In genomic region chr6:113795241-113795702, GRCm38 (mm10) we compare ENCODE assay signal across 8 mouse cellular contexts. TPM values are rescaled to one million over a fixed set of nuclear protein-coding genes. Genes with fewer than 3 reads are reported as not detected.
DNase-seq lines count a peak whose midpoint lies in the region; ATAC-seq and TF ChIP-seq lines count a peak whose summit lies in the region.

No protein-coding gene starts in this region.

- H3K4me1 ChIP-seq in midbrain, embryonic 10.5 days = peaks cover 17% of the 10 kb centered on the region
- H3K4me1 ChIP-seq in midbrain, embryonic 11.5 days (ENCODE audit: control insufficient read depth, insufficient read depth, low read length) = no peaks in the 10 kb centered on the region; the same call in 1 of the 2 replicates
- peaks cover 11% of the 10 kb centered on the region; the same call in 1 of the 2 replicates for H3K4me1 ChIP-seq in forebrain, postnatal 0 days (ENCODE audit: insufficient read depth)
- H3K4me1 ChIP-seq in stomach, embryonic 15.5 days = peaks cover 6% of the 10 kb centered on the region; the same call in 1 of the 2 replicates

- H3K4me2 ChIP-seq in midbrain, embryonic 11.5 days = no peak overlapping the region
- no peak overlapping the region for H3K4me2 ChIP-seq in forebrain, postnatal 0 days (ENCODE audit: low read depth)
- no peak overlapping the region for H3K4me2 ChIP-seq in stomach, embryonic 15.5 days

- no peak for DNase-seq in midbrain, embryonic 10.5 days (ENCODE audit: low spot score)
- no peak for DNase-seq in midbrain, embryonic 11.5 days (ENCODE audit: low spot score, missing footprints)
- DNase-seq in forebrain, postnatal 0 days = peak; percentile 80
- DNase-seq in heart, postnatal 10 days = peak; percentile 88 to 90
- peak; percentile 24 to 36 for DNase-seq in kidney, postnatal 36 days
- peak; percentile 68 for DNase-seq in mesoderm, embryonic 11.5 days (ENCODE audit: low read depth, low spot score)
- DNase-seq in testis, postnatal 14 days (ENCODE audit: low spot score) = no peak

- WGBS in midbrain, embryonic 10.5 days = 24% methylated on average over 4 of the region's 4 CpGs
- 35% methylated on average over 4 of the region's 4 CpGs for WGBS in midbrain, embryonic 11.5 days
- 5% methylated on average over 4 of the region's 4 CpGs for WGBS in forebrain, postnatal 0 days
- WGBS in stomach, embryonic 15.5 days = 9% methylated on average over 4 of the region's 4 CpGs

- no peak for TF ChIP-seq CTCF in forebrain, postnatal 0 days (IDR thresholded peaks at IDR 0.05; ENCODE audit: low read depth)

- 0 out of 2 replicates have a peak, but pooled peaks cover 6% of the 10 kb centered on the region for H3K27me3 ChIP-seq in midbrain, embryonic 10.5 days (ENCODE audit: low read depth, poor library complexity, severe bottlenecking)
- no peaks in the 10 kb centered on the region for H3K27me3 ChIP-seq in midbrain, embryonic 11.5 days (ENCODE audit: control insufficient read depth, insufficient read depth, low read length)
- no peaks in the 10 kb centered on the region for H3K27me3 ChIP-seq in forebrain, postnatal 0 days (ENCODE audit: insufficient read depth, low read length)
- no peaks in the 10 kb centered on the region for H3K27me3 ChIP-seq in stomach, embryonic 15.5 days (replicated peaks)

- no peak overlapping the region for H3K9ac ChIP-seq in midbrain, embryonic 11.5 days (ENCODE audit: low read length)
- no peak overlapping the region for H3K9ac ChIP-seq in forebrain, postnatal 0 days
- no peak overlapping the region for H3K9ac ChIP-seq in stomach, embryonic 15.5 days

- intact Hi-C loops in heart, postnatal 10 days (cut with DNase I) = no loop called here

- H3K9me3 ChIP-seq in midbrain, embryonic 10.5 days (replicated peaks) = no peaks in the 10 kb centered on the region
- no peaks in the 10 kb centered on the region for H3K9me3 ChIP-seq in midbrain, embryonic 11.5 days (ENCODE audit: control insufficient read depth, low read length)
- H3K9me3 ChIP-seq in forebrain, postnatal 0 days (ENCODE audit: low read length) = no peaks in the 10 kb centered on the region
- H3K9me3 ChIP-seq in stomach, embryonic 15.5 days = no peaks in the 10 kb centered on the region

- H3K36me3 ChIP-seq in midbrain, embryonic 10.5 days = no peaks in the 10 kb centered on the region
- no peaks in the 10 kb centered on the region for H3K36me3 ChIP-seq in midbrain, embryonic 11.5 days (ENCODE audit: control insufficient read depth, insufficient read depth, low read length)
- peaks cover 29% of the 10 kb centered on the region for H3K36me3 ChIP-seq in forebrain, postnatal 0 days (ENCODE audit: insufficient read depth)
- no peaks in the 10 kb centered on the region for H3K36me3 ChIP-seq in stomach, embryonic 15.5 days

- H3K27ac ChIP-seq in midbrain, embryonic 10.5 days (replicated peaks) = 0 out of 2 replicates have a peak overlapping the region, but pooled peaks have one; percentile 9
- H3K27ac ChIP-seq in midbrain, embryonic 11.5 days (ENCODE audit: low read depth, low read length) = no peak overlapping the region
- H3K27ac ChIP-seq in forebrain, postnatal 0 days (ENCODE audit: low read depth, low read length) = peak overlapping the region; percentile 78
- peak overlapping the region; percentile 55; the same call in 1 of the 2 replicates for H3K27ac ChIP-seq in stomach, embryonic 15.5 days

- H3K4me3 ChIP-seq in midbrain, embryonic 10.5 days = no peak overlapping the region
- no peak overlapping the region for H3K4me3 ChIP-seq in midbrain, embryonic 11.5 days (ENCODE audit: low read depth, low read length)
- H3K4me3 ChIP-seq in forebrain, postnatal 0 days (ENCODE audit: low read depth, low read length) = no peak overlapping the region
- H3K4me3 ChIP-seq in stomach, embryonic 15.5 days (replicated peaks) = no peak overlapping the region

- ATAC-seq in midbrain, embryonic 11.5 days (ENCODE audit: low FRiP score) = no peak
- peak; percentile 94 for ATAC-seq in forebrain, postnatal 0 days
- peak; percentile 89; the same call in 1 of the 2 replicates for ATAC-seq in stomach, embryonic 15.5 days (ENCODE audit: insufficient read depth, low FRiP score, low read depth)

RNA-seq across cellular contexts. Expression of gene Sec13, which starts 54.7 kb away (rescaled TPM):
- 281 and 284 TPM in 2 replicates for polyA plus RNA-seq in midbrain, embryonic 10.5 days (2016; fragmentation: Nextera tagmentation; extraction: Ambion mirVana)
- 250 and 264 TPM in 2 replicates for polyA plus RNA-seq in midbrain, embryonic 11.5 days (2014; fragmentation: Nextera tagmentation; extraction: Ambion mirVana)
- total RNA-seq in forebrain, postnatal 0 days (2014; rRNA removed) = 167 and 189 TPM in 2 replicates
- 183 and 194 TPM in 2 replicates for polyA plus RNA-seq in forebrain, postnatal 0 days (2015; fragmentation: Nextera tagmentation; extraction: Ambion mirVana)
- total RNA-seq in heart, postnatal 10 days (2021) = 100 to 1,000 TPM; 102 to 106 TPM
- polyA plus RNA-seq in stomach, embryonic 15.5 days (2015; fragmentation: Nextera tagmentation; extraction: Ambion mirVana) = 234 and 251 TPM in 2 replicates

Comparison
In these comparisons a context has a peak if more than half of its experiments do, and no peak if none do; other contexts are left out.
1. DNase-seq: peak in forebrain, postnatal 0 days (single experiment), heart, postnatal 10 days (2 of 2), kidney, postnatal 36 days (2 of 2) and mesoderm, embryonic 11.5 days (single experiment); none in midbrain, embryonic 10.5 days (single experiment), midbrain, embryonic 11.5 days (single experiment) and testis, postnatal 14 days (single experiment).